Mouse (Mus musculus): ENCODE results near the gene Sirt2. TPM values are rescaled to one million over a fixed set of nuclear protein-coding genes. Genes with fewer than 3 reads are reported as not detected.
A peak's percentile ranks its signal among the peaks of the same experiment; 100 is the strongest.

Gene Sirt2
- polyA plus RNA-seq, 1 experiment from 2014 or later: 57.2 TPM

DNA sequence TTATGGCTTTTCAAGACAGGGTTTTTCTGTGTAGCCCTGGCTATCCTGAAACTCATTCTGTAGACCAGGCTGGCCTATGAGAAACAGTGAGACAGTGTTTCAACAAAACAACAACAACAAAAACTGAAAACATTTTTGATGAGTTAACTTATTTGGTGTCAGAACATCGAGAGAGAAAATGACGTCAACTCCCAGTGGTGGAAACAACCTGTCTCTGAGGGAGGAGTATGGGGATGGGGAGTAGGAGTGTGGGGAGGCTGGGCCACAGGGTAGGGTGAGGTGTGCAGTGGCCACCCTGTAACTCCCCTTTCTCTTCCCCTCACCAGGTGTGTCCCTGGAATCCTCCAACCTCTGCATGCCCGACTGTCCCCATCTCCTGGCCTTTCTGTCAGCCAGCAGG, 28.0 kb downstream of the Sirt2 start:
- DNase-seq (ENCODE audit: low spot score): no peak

- peak; percentile 44 for DNase-seq (ENCODE audit: low spot score)
These were observed 29.3 kb downstream of the Sirt2 start for GRCm38 (mm10) chr7:28795832-28796231.

DNA sequence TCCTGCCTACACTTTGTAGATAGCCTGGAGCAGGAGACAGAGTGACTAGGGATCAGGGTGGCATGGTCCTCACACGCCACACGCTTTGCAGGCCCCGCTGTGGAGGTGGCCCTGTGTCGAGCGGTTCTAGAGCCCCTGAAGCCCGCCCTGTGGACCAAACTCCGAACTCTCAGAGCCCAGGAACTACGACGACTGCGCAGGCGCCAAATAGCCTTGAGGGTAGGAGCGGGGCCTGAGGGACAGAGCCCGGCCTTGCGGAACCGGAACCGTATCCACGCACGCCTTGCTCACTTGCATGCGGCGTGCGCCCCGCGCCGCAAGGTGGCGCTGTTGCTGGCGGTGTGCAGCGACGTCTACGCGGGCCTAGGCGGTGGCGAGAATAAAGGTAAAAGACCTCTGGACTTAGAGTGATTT, 30.0 kb downstream of the Sirt2 start:
- DNase-seq (ENCODE audit: low spot score): peak; percentile 80

- peak; percentile 77 for DNase-seq (ENCODE audit: low spot score)
These were observed 33.5 kb downstream of the Sirt2 start for GRCm38 (mm10) chr7:28799994-28800393.

- DNase-seq (ENCODE audit: low spot score): no peak
These were observed 34.9 kb downstream of the Sirt2 start for GRCm38 (mm10) chr7:28801451-28801850.

- DNase-seq (ENCODE audit: low spot score): no peak
These were observed 35.6 kb downstream of the Sirt2 start for GRCm38 (mm10) chr7:28801901-28802670.

GRCm38 (mm10) chr7:28802846-28803588, 36.5 kb downstream of the Sirt2 start:
- DNase-seq (ENCODE audit: low spot score): no peak

DNA sequence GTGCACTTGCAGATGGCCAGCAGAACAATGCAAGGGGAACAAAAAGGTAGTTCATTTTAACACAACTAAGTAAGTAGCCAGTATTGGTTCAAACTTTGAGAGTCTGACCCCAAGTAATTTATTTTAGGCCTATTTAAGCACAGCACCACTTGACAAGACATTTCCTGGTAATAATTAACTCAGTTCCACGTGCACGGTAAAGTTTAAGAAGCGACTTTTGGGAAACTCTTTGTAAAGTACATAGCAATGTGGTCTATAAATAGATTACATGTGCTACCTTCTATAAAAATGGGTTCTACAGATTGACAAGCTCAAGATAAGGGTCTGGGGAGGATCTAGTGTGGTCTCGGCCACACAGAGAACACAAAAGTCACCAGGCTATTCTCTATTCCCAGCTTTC, 37.2 kb downstream of the Sirt2 start:
- DNase-seq (ENCODE audit: low spot score): no peak

DNA sequence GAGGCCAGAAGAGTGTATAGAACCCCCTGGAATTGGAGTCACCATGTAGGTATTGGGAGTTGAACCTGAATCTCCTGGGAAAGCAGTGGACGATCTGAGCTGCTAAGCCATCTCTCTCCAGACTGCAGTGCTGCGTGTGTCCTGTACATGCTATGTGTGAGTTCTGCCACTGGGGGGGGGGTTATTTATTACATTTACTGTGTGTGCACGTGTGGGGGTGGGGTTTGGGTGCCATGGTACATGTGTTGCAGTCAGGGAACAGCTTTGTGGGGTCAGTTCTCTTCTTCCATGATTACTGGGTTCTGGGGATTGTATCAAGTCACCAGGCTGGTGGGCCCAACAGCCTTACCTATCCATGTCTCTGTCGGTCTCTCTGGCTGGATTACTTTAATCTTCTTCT, 40.3 kb downstream of the Sirt2 start:
- DNase-seq (ENCODE audit: low spot score): peak; percentile 73

- DNase-seq (ENCODE audit: low spot score): no peak
These were observed 41.2 kb downstream of the Sirt2 start for GRCm38 (mm10) chr7:28807641-28808220.

GRCm38 (mm10) chr7:28808221-28808941, 41.8 kb downstream of the Sirt2 start, which contains the start of gene Hnrnpl:
Gene Hnrnpl (plus strand): TSS chr7:28808541.
- DNase-seq (ENCODE audit: low spot score): peak; percentile 86

DNA sequence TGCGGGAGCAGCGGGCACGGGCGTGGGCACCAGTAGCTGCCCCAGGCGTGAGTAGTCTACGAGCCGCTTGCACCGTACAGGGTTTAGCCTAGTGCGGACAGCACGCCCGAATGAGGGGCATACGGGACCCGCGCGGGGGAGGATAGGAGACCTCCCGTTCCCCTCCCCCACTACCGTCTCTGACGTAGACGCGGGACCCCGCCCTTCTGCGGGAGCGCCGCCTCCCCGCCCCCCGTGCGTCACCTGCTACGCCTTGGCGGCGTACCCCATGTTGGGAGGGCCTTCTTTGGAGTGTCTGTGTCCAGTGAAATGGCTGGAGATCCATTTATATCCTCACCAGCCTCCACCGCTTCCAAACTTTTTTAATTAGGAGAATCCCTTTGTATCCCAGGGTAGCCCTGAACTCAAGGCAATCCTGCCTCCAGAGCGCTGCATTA, 42.4 kb downstream of the Sirt2 start:
- peak; percentile 95 for DNase-seq (ENCODE audit: low spot score)

- peak; percentile 79 for DNase-seq (ENCODE audit: low spot score)
These were observed 43.0 kb downstream of the Sirt2 start for GRCm38 (mm10) chr7:28809401-28810089.

GRCm38 (mm10) chr7:28810107-28811066, 43.9 kb downstream of the Sirt2 start:
- peak; percentile 98 for DNase-seq (ENCODE audit: low spot score)

DNA sequence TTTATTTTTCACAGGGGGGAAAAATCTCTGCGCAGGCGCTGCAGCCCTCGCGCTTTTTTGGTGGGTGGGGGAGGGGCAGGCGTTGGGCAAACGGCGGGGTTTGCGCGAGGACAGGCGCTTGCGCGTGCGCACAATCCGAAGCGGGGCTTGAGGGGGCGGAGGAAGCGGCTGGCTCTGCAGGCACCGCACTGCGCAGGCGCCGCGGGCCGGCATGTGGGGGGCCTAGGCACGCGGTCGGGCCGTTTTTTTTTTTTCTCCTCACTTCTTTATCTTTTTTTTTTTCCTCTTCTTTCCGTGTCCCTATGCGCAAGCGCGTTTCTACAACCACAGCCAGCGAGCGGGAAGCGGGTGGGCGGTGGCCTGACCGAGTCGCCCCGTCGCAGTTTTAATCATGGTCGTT, 44.7 kb downstream of the Sirt2 start:
- DNase-seq (ENCODE audit: low spot score): peak; percentile 98

DNA sequence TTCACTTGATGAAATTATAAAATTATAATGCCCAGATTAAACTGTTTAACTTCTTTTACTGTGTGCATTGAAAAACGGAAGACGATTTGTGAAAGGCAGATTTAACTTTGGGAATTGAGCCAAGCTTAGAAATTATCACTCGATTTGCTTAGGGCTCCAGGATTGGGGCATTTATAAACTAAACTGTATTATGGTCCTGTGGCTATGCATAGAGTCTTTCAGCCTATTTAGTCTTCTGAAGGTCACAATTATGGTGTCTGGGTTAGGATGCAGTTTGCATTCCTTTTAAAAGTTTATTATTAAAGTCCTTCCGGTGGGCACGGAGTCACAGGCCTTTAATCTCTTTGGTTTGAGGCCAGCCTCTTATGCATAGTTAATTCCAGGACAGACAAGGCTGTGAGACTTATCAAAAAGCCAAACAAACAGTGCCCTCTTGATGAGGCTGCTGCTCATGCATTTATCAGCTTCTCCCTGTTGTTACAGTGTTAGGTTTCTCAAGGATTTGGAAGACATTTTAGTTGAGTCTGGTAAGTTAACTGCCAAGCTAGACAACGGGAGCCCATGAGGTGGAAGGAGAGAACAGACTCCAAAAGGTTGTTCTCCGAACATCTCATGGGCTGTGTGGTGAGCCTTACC, 45.2 kb downstream of the Sirt2 start:
- DNase-seq (ENCODE audit: low spot score): no peak

DNA sequence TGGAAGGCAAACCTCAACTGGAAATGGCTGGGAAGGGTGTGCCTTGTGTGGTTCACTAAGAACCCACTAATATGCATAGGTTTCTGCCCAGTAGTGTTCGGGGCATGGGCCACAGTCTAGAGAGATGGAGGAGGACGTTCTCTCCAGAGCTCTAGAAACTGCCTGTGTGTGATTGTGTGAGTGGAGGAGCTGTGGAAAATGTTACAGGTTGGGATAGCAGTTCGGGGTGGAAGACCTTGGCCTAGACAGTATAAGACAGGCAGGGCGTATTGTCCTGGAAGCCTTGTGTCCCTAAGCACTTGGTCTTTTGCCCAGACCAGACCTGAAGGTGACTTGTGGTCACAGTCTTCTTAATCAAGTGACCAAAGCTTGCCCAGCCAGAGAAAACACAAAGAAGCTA, 45.9 kb downstream of the Sirt2 start:
- no peak for DNase-seq (ENCODE audit: low spot score)

- DNase-seq (ENCODE audit: low spot score): no peak
These were observed 46.4 kb downstream of the Sirt2 start for GRCm38 (mm10) chr7:28812949-28813348.
